Comparison of ENCODE assay signal across 17 mouse cellular contexts in genomic region chr6:143171781-143172465, GRCm38 (mm10). TPM values are rescaled to one million over a fixed set of nuclear protein-coding genes. Genes with fewer than 3 reads are reported as not detected.
DNase-seq lines count a peak whose midpoint lies in the region; TF ChIP-seq lines count a peak whose summit lies in the region.
"Had no signal": no experiment of that assay in that cellular context is flagged by ENCODE, and none has a peak within 500 bp of the region (broad histone marks: within the 10 kb centered on the region; RNA-seq: fewer than 3 reads in every experiment).

No protein-coding gene starts in this region.

- WGBS in kidney, adult 2 months, result 55% methylated on average over 11 of the region's 11 CpGs

- no peaks in the 10 kb centered on the region for H3K27me3 ChIP-seq in kidney, adult 2 months (replicated peaks; ENCODE audit: control insufficient read depth, insufficient read depth, low read length)
- no peaks in the 10 kb centered on the region for H3K27me3 ChIP-seq in ES-Bruce4 (ENCODE audit: control insufficient read depth, insufficient read depth, low read length, poor library complexity, severe bottlenecking)
- H3K27me3 ChIP-seq: midbrain, embryonic 15.5 days; neural tube, embryonic 12.5 days; stomach, embryonic 15.5 days had no signal

- H3K4me3 ChIP-seq in kidney, adult 2 months (ENCODE audit: insufficient read depth, low read depth, low read length), result no peak overlapping the region
- no peak overlapping the region for H3K4me3 ChIP-seq in ES-Bruce4 (ENCODE audit: low read depth, low read length)
- H3K4me3 ChIP-seq in embryonic fibroblast, embryonic 13.5 days (ENCODE audit: insufficient read depth, low read length), result no peak overlapping the region
- H3K4me3 ChIP-seq: midbrain, embryonic 15.5 days; neural tube, embryonic 12.5 days; stomach, embryonic 15.5 days had no signal

- no peaks in the 10 kb centered on the region; the same call in 1 of the 2 replicates for H3K36me3 ChIP-seq in kidney, adult 2 months (ENCODE audit: control insufficient read depth, insufficient read depth, low read length)
- peaks cover 49% of the 10 kb centered on the region for H3K36me3 ChIP-seq in ES-Bruce4 (ENCODE audit: control insufficient read depth, insufficient read depth, low read length, poor library complexity, severe bottlenecking)
- H3K36me3 ChIP-seq: midbrain, embryonic 15.5 days had no signal

- TF ChIP-seq EP300 in ES-Bruce4 (IDR thresholded peaks at IDR 0.05; ENCODE audit: insufficient read depth, low read depth, low read length), result no peak

- peaks cover 13% of the 10 kb centered on the region for H3K4me1 ChIP-seq in kidney, adult 2 months (ENCODE audit: control insufficient read depth, insufficient read depth, low read length)
- H3K4me1 ChIP-seq in ES-Bruce4 (ENCODE audit: control insufficient read depth, insufficient read depth, low read length), result peaks cover 4% of the 10 kb centered on the region
- peaks cover 18% of the 10 kb centered on the region for H3K4me1 ChIP-seq in embryonic fibroblast, embryonic 13.5 days (ENCODE audit: control insufficient read depth, insufficient read depth, low read length)

- no peak for DNase-seq in kidney, adult 2 months
- DNase-seq in kidney, postnatal 25 days, result no peak
- DNase-seq in CD4-positive helper T cell, adult 2 months (ENCODE audit: low read depth, low spot score), result peak; percentile 61
- no peak for DNase-seq in left cerebral cortex, adult 9 months (ENCODE audit: low spot score in 2 of 2)
- no peak for DNase-seq in testis, postnatal 14 days (ENCODE audit: low spot score)
- DNase-seq: cerebellum, adult 11 months; cerebellum, postnatal 36 days; gastrocnemius, postnatal 10 days; heart, postnatal 36 days; lung, adult 2 months; thymus, postnatal 4 days had no signal

- no peaks in the 10 kb centered on the region for H3K9me3 ChIP-seq in ES-Bruce4 (replicated peaks; ENCODE audit: control insufficient read depth, insufficient read depth, low read length, poor library complexity, severe bottlenecking)
- H3K9me3 ChIP-seq: midbrain, embryonic 15.5 days; neural tube, embryonic 12.5 days; stomach, embryonic 15.5 days had no signal

- TF ChIP-seq POLR2A in kidney, adult 2 months (IDR thresholded peaks at IDR 0.05; ENCODE audit: low read depth, low read length), result no peak
- TF ChIP-seq POLR2A in ES-Bruce4 (IDR thresholded peaks at IDR 0.05; ENCODE audit: insufficient read depth, low read length), result no peak
- TF ChIP-seq POLR2A in embryonic fibroblast, embryonic 13.5 days (IDR thresholded peaks at IDR 0.05; ENCODE audit: low read depth, low read length), result no peak

- no peak overlapping the region for H3K9ac ChIP-seq in ES-Bruce4 (ENCODE audit: low read depth, poor library complexity, severe bottlenecking)
- H3K9ac ChIP-seq: midbrain, embryonic 15.5 days; neural tube, embryonic 12.5 days; stomach, embryonic 15.5 days had no signal

- TF ChIP-seq CTCF in kidney, adult 2 months (conservative IDR thresholded peaks at IDR 0.05; ENCODE audit: insufficient read depth, insufficient read length, low read depth, low read length), result no peak
- no peak for TF ChIP-seq CTCF in ES-Bruce4 (IDR thresholded peaks at IDR 0.05; ENCODE audit: low read depth, low read length)
- no peak for TF ChIP-seq CTCF in embryonic fibroblast, embryonic 13.5 days (IDR thresholded peaks at IDR 0.05; ENCODE audit: borderline replicate concordance, insufficient read depth, low read length)

- peak overlapping the region; percentile 57 for H3K27ac ChIP-seq in kidney, adult 2 months (ENCODE audit: insufficient read depth, low read depth, low read length)
- H3K27ac ChIP-seq in ES-Bruce4 (ENCODE audit: insufficient read depth, low read length), result peak overlapping the region; percentile 37; the same call in 1 of the 2 replicates
- peak overlapping the region; percentile 66 for H3K27ac ChIP-seq in embryonic fibroblast, embryonic 13.5 days (ENCODE audit: insufficient read depth, low read length)
- H3K27ac ChIP-seq: macrophage; midbrain, embryonic 15.5 days; neural tube, embryonic 12.5 days; stomach, embryonic 15.5 days had no signal

RNA-seq across cellular contexts. Expression of gene Etnk1, which starts 4.9 kb away (rescaled TPM):
- polyA plus RNA-seq in kidney, adult 2 months (2012; rRNA removed), result 71.5 and 71.6 TPM in 2 replicates
- polyA plus RNA-seq in ES-Bruce4 (2011; ENCODE audit: insufficient read depth, insufficient read length, low read depth, missing spikeins), result 140 and 149 TPM in 2 replicates
- 46.1 and 48.6 TPM in 2 replicates for polyA plus RNA-seq in embryonic fibroblast, embryonic 13.5 days (2011; ENCODE audit: insufficient read length, low read depth, missing spikeins)
